Mouse (Mus musculus) cortical plate, adult 2 months (tissue): ENCODE measurements around the gene Aifm2. TPM values are rescaled to one million over a fixed set of nuclear protein-coding genes. Genes with fewer than 3 reads are reported as not detected.

ENCODE experiments used
- H3K27ac ChIP-seq: fragments of 200-500 bp; 2 replicates; pipeline ENCODE4 v1.5.1; 2012; ENCODE audit warnings: low read length, control low read depth, inconsistent platforms; ENCODE audit not compliant: insufficient read depth
- H3K4me1 ChIP-seq: fragments of 200-500 bp; 2 replicates; pipeline ENCODE4 v1.6.1; 2011; ENCODE audit warnings: low read length; ENCODE audit not compliant: control insufficient read depth, insufficient read depth
- H3K4me3 ChIP-seq: fragments of 200-500 bp; 2 replicates; pipeline ENCODE4 v1.5.1; 2011; ENCODE audit warnings: mild to moderate bottlenecking, low read length, control low read depth; ENCODE audit not compliant: insufficient read depth
- CTCF ChIP-seq: fragments of 200-500 bp; IDR thresholded peaks from 2 replicates; pipeline ENCODE4 v1.5.1; 2011; ENCODE audit warnings: mild to moderate bottlenecking, control low read depth, low read length; ENCODE audit not compliant: insufficient read depth; ENCODE audit errors: extremely low read depth
- POLR2A ChIP-seq: fragments of 200-500 bp; IDR thresholded peaks from 2 replicates; pipeline ENCODE4 v1.6.1; 2011; ENCODE audit warnings: mild to moderate bottlenecking, low read length, control low read depth; ENCODE audit not compliant: insufficient read depth; ENCODE audit errors: extremely low read depth
- polyA plus RNA-seq: library from polyadenylated mRNA; depleted of rRNA; stranded (reverse); fragments of >200 nt; gene quantifications from 2 replicates; pipeline ENCODE4 v1.2.3, GENCODE M21; 2012

Aifm2 gene
- polyA plus RNA-seq, 1 experiment, result 8.7 TPM

DNA sequence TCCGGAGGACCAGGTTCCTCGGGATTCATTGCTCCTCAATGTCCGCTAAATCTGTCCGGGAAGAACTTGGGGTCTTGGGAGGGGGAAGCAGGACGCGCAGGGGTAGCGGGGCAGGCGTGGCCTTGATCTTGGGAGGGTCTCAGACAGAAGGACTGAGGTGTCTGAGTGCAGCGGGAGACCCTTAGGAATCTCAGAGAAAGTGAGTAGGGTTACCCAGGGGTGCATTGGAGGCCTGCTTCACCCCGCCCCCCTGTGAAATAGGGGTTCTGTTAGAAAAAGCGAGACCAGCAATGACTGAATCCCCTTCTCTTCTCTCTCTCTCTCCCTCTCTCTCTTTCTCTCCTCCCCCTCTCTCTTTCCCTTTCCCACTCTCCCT is 387 bp downstream of the Aifm2 start:
- no peak for TF ChIP-seq POLR2A
- TF ChIP-seq CTCF, result no peak
- H3K4me3 ChIP-seq, result peak overlapping the region; percentile 52
- no peak overlapping the region for H3K27ac ChIP-seq

DNA sequence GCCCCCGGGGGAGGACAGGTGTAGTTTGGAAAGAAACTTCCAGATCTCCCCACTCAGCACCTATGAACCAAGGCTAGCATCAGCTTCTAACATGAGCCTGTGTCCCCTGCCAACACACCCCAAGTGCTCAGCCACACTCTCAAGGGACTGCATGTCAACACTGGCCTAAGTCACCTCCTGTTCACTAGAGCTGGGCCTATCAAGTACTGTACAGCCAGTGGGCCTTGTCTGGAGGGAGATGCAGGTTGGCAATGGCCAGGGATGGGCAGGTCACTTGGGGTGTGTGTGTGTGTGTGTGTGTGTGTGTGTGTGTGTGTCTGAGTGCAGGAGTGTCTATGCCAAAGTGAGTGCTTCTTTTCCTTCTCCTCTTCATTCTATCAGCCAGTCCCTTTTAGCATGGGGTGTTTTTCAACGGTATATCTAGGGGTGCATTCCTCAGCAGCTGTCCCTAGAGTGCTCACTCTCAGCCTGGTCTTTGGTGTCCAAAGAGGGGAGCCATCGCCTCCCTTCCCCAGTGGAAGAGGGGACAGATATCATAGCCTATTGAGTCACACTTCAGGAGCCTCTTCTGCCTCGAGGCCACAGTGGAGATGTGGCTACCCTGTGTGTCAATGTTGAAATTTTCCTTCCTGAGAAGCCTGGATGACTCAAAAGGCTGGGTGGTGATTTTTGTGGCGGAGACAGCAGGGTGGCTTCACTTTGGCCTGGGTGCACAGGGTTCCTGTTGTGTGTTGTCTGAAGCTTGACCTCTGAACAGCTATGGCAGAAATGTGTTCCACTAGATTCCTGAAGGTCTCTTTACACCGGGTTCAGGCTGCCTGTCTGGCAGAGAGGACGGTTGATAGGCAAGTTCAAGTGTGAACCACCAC is 1.2 kb downstream of the Aifm2 start:
- no peak for TF ChIP-seq CTCF
- TF ChIP-seq POLR2A, result no peak
- Histone ChIP-seq H3K4me1 (no peaks in the 10 kb centered on the region), H3K27ac (no peak overlapping the region), H3K4me3 (no peak overlapping the region; the same call in 1 of the 2 replicates)

More for the DNA sequence above, 387 bp downstream of the Aifm2 start:
- no peaks in the 10 kb centered on the region for H3K4me1 ChIP-seq

DNA sequence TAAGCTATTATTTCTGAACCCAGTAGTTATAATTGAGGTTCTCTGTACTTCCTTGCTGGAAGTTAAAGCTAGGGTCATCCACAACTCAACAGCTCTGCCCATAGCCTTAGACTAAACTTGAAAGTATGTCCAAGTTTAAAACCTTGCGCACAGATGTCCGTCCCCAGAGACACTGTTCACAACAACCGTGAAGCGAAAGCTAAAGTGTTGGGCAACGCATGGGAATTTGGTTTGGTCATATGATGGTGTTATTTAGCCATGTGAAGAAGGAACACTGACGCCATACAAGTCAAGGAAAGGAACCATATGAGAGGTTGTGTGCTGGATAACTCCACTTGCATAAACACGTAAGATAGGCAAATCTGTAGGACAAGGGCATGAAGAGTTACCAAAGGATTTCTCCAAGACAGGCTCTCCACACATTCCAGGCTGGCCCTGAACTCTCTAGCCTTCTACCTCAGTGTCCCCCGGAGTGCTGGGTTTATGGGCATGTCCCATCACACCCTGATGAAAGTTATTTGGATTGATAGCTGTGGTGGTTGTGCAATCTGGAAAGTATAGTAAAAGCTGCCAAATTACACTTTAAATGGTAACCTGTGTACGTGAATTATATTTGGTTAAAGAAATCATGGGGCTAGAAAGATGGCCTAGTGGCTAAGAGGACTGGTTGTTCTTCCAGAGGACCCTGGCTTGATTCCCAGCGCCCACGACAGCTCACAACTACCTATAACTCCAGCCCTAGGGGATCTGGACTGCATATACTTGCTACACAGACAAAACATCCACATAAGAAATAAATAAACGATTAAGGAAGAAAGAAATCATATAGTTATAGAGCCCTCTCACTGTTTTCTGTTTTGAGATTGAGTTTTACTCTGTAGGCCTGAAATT is 2.6 kb downstream of the Aifm2 start:
- no peaks in the 10 kb centered on the region for H3K4me1 ChIP-seq
- H3K27ac ChIP-seq, result no peak overlapping the region
- TF ChIP-seq CTCF (no peak), POLR2A (no peak)
- no peak overlapping the region for H3K4me3 ChIP-seq

DNA sequence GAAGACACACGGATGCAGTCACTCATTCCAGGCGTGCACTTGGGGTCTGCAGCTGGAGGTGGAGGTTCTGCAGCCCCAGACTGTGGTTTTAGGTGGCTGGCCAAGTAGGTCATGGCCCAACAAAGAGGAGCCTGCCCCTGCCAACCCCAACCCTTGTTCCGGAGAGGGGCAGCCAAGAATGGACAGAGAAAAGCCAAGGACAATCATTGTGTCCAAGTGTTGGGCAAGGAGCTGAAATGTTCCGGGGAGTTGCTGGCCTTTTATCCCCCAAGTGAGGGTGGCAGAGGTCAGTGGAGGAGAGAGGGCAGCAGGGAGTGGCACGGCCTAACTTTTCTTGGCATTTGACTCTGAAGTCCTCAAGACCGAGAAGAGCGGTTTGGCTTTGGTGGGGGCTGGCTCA is 5.3 kb downstream of the Aifm2 start:
- Histone ChIP-seq H3K27ac (no peak overlapping the region), H3K4me3 (no peak overlapping the region), H3K4me1 (no peaks in the 10 kb centered on the region)
- TF ChIP-seq CTCF (no peak), POLR2A (no peak)

DNA sequence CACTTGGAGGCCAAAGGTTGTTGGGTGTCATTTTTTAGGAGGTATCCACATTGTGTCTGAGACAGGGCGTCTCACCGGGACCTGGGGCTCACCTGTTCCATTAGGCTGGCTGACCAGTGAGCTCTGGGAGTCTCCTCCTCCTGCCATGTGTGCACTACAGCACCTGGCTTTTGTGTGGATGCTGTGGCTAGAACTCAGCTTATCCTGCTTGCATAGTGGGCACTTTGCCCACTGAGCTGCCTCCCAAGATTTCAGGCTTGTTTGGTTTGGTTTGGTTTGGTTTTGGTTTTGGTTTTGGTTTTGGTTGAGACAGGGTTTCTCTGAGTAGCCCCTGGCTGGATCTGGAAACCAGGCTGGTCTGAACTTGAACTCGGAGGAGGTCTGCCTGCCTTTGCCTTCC is 7.2 kb downstream of the Aifm2 start:
- TF ChIP-seq POLR2A (no peak), CTCF (no peak)
- no peak overlapping the region for H3K4me3 ChIP-seq

GRCm38 (mm10) chr10:61723271-61723670 is 8.2 kb downstream of the Aifm2 start:
- Histone ChIP-seq H3K4me1 (no peaks in the 10 kb centered on the region), H3K4me3 (no peak overlapping the region), H3K27ac (no peak overlapping the region)
- TF ChIP-seq CTCF, result no peak
- TF ChIP-seq POLR2A, result no peak

More for the DNA sequence above, 7.2 kb downstream of the Aifm2 start:
- H3K27ac ChIP-seq, result no peak overlapping the region
- H3K4me1 ChIP-seq, result no peaks in the 10 kb centered on the region

DNA sequence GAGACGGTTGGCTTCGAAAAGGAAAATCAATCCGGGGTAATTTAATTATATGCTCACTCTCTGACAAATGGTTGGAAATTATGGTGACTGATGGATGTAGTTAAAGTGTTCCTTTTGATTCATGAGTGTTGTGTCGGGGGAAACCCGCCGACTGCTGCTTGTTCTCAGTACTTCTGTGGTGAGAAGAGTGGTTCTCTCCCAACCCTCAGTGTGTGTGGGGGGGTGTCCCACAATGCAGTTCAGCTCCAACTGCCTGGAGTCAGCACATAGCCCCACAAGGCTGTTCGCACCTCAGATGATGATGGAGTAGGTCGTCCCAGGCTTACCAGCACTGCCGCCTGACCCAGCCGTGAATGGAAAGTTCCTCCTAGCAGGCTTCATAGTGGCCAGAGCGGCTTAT is 14.1 kb downstream of the Aifm2 start:
- TF ChIP-seq POLR2A (no peak), CTCF (no peak)
- Histone ChIP-seq H3K4me3 (no peak overlapping the region), H3K27ac (no peak overlapping the region), H3K4me1 (no peaks in the 10 kb centered on the region)

GRCm38 (mm10) chr10:61730171-61730570 is 15.1 kb downstream of the Aifm2 start:
- no peak overlapping the region for H3K27ac ChIP-seq
- H3K4me1 ChIP-seq, result no peaks in the 10 kb centered on the region
- no peak overlapping the region for H3K4me3 ChIP-seq
- TF ChIP-seq CTCF (no peak), POLR2A (no peak)

DNA sequence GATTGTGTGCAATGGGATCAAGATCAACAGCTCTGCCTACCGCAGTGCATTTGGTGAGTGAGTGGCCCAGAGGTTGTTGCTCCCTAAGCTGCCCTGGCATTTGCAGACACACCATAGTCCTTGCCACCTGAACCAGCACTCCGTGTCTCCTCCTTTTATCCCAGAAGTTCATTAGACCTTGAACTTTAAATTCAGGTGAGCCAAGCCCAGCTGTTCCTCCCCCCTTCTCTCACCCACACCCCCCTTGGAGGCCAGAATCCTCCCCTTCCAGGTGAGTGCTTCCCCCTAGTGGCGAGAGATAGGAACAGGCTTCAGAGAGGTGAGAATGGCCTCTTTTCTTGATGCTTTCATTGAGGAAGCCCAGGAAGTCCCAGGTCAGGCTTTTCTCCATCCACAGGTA is 19.3 kb downstream of the Aifm2 start:
- H3K4me1 ChIP-seq, result peaks cover 2% of the 10 kb centered on the region; the same call in 1 of the 2 replicates
- no peak overlapping the region for H3K4me3 ChIP-seq
- TF ChIP-seq POLR2A, result no peak
- TF ChIP-seq CTCF, result peak; percentile 61
- no peak overlapping the region for H3K27ac ChIP-seq
